Mouse (Mus musculus) CD4-positive naive resting alpha-beta T cell, adult 76 days (primary cell): ENCODE results near the gene Cxcl2. TPM values are rescaled to one million over a fixed set of nuclear protein-coding genes. Genes with fewer than 3 reads are reported as not detected.

Experiments used
- total RNA-seq: library from RNA; stranded (reverse); gene quantifications from one replicate; pipeline ENCODE4 v1.2.4, GENCODE M21; 2023

Gene Cxcl2
- 11.2 TPM for total RNA-seq

DNA sequence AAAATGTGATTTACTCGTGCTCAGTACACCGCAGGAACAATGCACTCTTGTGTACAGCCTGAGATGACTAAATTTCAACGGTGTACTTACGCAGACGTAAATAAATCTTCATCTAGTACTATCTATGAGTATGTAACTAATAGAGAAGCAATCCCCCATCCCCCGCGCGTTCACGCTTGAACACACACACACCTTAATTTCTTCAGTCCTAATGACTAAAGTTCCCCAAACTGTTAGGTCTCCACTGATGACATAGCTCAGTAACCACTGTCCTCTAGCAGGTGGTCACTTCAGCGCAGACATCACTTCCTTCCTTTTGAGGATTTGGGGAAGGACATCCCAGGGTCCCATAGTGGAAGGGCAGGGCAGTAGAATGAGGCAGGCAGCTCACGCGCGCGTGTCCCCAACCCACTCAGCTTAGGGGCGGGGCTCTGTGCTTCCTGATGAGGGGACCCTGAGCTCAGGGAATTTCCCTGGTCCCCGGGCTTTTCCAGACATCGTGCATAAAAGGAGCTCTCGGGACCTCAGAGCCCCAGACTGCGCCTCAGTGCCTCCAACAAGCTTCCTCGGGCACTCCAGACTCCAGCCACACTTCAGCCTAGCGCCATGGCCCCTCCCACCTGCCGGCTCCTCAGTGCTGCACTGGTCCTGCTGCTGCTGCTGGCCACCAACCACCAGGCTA lies at the start of gene Cxcl2:
Gene Cxcl2 (plus strand): TSS at position 533 of the 682 bp plus-strand sequence.

DNA sequence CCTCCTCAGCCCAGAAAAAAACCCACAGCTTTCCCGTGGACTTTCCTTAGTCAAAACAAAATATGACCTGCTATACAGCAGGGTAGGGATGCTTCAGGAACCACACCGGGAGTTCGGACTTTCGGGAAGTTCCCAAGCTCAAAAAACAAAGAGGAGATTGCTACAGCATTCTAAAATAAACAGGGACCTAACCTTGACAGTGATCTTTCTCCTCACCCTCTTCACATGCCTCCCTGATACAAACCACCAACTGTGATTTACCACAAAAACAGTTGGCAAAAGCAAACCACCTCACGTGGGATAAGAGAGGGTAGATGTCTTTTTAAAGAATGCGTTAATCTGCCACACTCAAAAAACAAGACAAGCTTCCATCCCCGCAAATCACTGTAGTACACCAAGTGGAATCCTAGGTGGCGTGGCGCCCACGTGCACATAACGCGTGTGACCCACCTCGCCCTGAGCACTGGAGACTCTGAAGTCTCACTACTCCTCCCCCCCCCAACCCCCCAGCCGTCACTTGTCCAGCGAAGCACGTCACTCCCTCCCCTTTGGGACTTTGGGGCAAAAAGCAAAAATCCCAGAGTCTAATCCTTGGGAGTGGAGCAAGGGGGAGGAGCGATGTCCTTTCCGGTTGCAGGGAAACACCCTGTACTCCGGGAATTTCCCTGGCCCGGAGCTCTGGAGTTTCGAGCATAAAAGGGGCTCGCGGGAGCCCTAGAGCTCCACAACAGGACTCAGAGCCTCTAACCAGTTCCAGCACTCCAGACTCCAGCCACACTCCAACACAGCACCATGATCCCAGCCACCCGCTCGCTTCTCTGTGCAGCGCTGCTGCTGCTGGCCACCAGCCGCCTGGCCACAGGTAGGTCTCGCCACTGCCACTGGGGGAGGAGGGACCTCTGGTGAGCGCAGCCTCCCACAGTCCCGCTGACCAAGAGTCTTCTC lies 12.9 kb upstream of the Cxcl2 start, which contains the start of gene Cxcl1:
Gene Cxcl1 (plus strand): TSS at position 723 of the 945 bp plus-strand sequence.

GRCm38 (mm10) chr5:90930971-90931851 lies 27.5 kb downstream of the Cxcl2 start, which contains the start of gene Mthfd2l:
TSS of gene Mthfd2l (plus strand) at chr5:90931117.

Other genes with a start within 250 kb of the Cxcl2 start
- gene Cxcl5, start 144.5 kb upstream of the Cxcl2 start, total RNA-seq: not detected
- 4.5 TPM for gene Ppbp, start 135.4 kb upstream of the Cxcl2 start, total RNA-seq
- gene Pf4, start 131.4 kb upstream of the Cxcl2 start, total RNA-seq: not detected
- gene Cxcl3, start 117.8 kb upstream of the Cxcl2 start, total RNA-seq: not detected
- not detected for gene Cxcl15, start 109.3 kb upstream of the Cxcl2 start, total RNA-seq
- gene Cxcl1, start 12.6 kb upstream of the Cxcl2 start, total RNA-seq: 0.29 TPM
- 6.1 TPM for gene Mthfd2l, start 27.2 kb downstream of the Cxcl2 start, total RNA-seq
- gene Epgn, start 123.6 kb downstream of the Cxcl2 start, total RNA-seq: not detected
- gene Ereg, start 170.8 kb downstream of the Cxcl2 start, total RNA-seq: not detected
- gene Areg, start 235.7 kb downstream of the Cxcl2 start, total RNA-seq: 0.64 TPM